Mouse (Mus musculus): Measurements from ENCODE around the gene Rgp1. TPM values are rescaled to one million over a fixed set of nuclear protein-coding genes. Genes with fewer than 3 reads are reported as not detected.

Rgp1 gene
- 26.0 and 38.7 TPM in 2 replicates for polyA plus RNA-seq (2014; fragmentation: Nextera tagmentation; extraction: Ambion mirVana)

DNA sequence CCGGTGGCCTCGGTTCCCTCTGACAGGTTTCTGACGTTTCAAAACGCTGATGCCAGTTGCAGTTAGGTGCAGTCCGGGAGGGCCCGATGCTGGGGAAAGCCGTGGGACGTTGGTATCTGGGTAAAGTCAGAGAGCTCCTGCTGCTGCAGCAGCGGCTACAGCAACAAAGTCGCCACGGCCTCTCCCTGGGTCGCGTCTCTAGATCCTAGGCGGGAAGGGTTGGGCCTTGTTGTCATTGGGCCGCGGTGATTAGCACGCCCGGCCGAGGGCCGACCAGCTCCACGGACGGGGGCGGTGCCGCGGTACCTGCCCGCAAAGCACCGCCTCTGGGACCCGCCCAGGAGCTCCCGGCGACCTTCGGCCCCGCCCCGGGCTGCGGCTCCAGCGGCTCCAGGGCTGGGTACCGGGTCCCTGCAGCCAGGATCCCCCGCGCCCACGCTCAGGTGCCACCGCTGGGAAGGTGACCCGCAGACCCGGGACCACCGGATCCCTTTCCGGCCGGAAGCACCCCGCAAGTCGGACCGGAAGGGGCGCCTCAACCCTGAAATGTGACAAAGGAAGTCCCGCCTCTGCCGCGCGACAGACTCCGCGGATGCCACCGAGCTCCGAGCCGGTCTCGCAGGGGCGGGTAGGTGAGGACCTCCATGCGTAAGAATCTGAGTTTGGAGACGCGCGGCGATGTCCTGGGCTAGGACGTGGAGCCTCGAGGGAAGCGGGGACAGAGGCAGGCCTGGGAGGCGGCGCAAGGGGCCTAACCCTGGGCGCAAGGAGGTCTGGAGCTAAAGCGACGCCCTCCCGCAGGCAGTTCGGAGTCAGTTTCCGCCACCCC is at the start of gene Rgp1, which contains the start of gene Gba2:
Rgp1 (plus strand) TSS at position 340 of the 829 bp plus-strand sequence.
Gba2 (minus strand) TSS at position 498 of the 829 bp plus-strand sequence.
- WGBS = under 1% methylated on average over 76 of the region's 76 CpGs
- ATAC-seq (replicated peaks; ENCODE audit: low FRiP score) (peak; percentile 88), DNase-seq (ENCODE audit: low spot score) (peak; percentile 89)
- H3K9me3 ChIP-seq (ENCODE audit: control insufficient read depth, low read length) = no peaks in the 10 kb centered on the region
- peaks cover 6% of the 10 kb centered on the region for H3K36me3 ChIP-seq (ENCODE audit: control insufficient read depth, insufficient read depth, low read length)
- peak within 1 kb of the TSS; percentile 90 for H3K9ac ChIP-seq (ENCODE audit: low read length)
- peak within 1 kb of the TSS; percentile 46 for H3K27ac ChIP-seq (ENCODE audit: low read depth, low read length)
- H3K4me1 ChIP-seq (replicated peaks; ENCODE audit: control insufficient read depth, insufficient read depth, low read length) = peaks cover 15% of the 10 kb centered on the region; the same call in 1 of the 2 replicates
- no peaks in the 10 kb centered on the region for H3K27me3 ChIP-seq (ENCODE audit: control insufficient read depth, insufficient read depth, low read length)
- H3K4me2 ChIP-seq (ENCODE audit: low read depth, low read length, severe bottlenecking) = peak within 1 kb of the TSS; percentile 94
- peak within 1 kb of the TSS; percentile 83 for H3K4me3 ChIP-seq (ENCODE audit: low read depth, low read length)

- ATAC-seq (replicated peaks; ENCODE audit: low FRiP score) (no peak), DNase-seq (ENCODE audit: low spot score) (no peak)
- Histone ChIP-seq H3K27ac (ENCODE audit: low read depth, low read length) (no peak overlapping the region), H3K4me2 (ENCODE audit: low read depth, low read length, severe bottlenecking) (no peak overlapping the region), H3K9ac (ENCODE audit: low read length) (no peak overlapping the region), H3K9me3 (ENCODE audit: control insufficient read depth, low read length) (no peaks in the 10 kb centered on the region), H3K27me3 (ENCODE audit: control insufficient read depth, insufficient read depth, low read length) (peaks cover 4% of the 10 kb centered on the region; the same call in 1 of the 2 replicates), H3K4me3 (ENCODE audit: low read depth, low read length) (no peak overlapping the region), H3K36me3 (ENCODE audit: control insufficient read depth, insufficient read depth, low read length) (no peaks in the 10 kb centered on the region; the same call in 1 of the 2 replicates), H3K4me1 (replicated peaks; ENCODE audit: control insufficient read depth, insufficient read depth, low read length) (no peaks in the 10 kb centered on the region)
- 81% methylated on average over 8 of the region's 8 CpGs for whole genome bisulfite sequencing
Observed at GRCm38 (mm10) chr4:43530081-43530501, 48.4 kb upstream of the Rgp1 start.

- no peak overlapping the region for H3K4me2 ChIP-seq (ENCODE audit: low read depth, low read length, severe bottlenecking)
- no peak for ATAC-seq (replicated peaks; ENCODE audit: low FRiP score)
- 35% methylated on average over 7 of the region's 7 CpGs for WGBS
- H3K36me3 ChIP-seq (ENCODE audit: control insufficient read depth, insufficient read depth, low read length) = no peaks in the 10 kb centered on the region; the same call in 1 of the 2 replicates
- H3K9ac ChIP-seq (ENCODE audit: low read length) = no peak overlapping the region
- H3K27ac ChIP-seq (ENCODE audit: low read depth, low read length) = no peak overlapping the region
- H3K4me3 ChIP-seq (ENCODE audit: low read depth, low read length) = no peak overlapping the region
- H3K9me3 ChIP-seq (ENCODE audit: control insufficient read depth, low read length) = no peaks in the 10 kb centered on the region
- H3K4me1 ChIP-seq (replicated peaks; ENCODE audit: control insufficient read depth, insufficient read depth, low read length) = no peaks in the 10 kb centered on the region
- peak; percentile 82 for DNase-seq (ENCODE audit: low spot score)
- no peaks in the 10 kb centered on the region for H3K27me3 ChIP-seq (ENCODE audit: control insufficient read depth, insufficient read depth, low read length)
Observed at GRCm38 (mm10) chr4:43530581-43530980, 47.9 kb upstream of the Rgp1 start.

DNA sequence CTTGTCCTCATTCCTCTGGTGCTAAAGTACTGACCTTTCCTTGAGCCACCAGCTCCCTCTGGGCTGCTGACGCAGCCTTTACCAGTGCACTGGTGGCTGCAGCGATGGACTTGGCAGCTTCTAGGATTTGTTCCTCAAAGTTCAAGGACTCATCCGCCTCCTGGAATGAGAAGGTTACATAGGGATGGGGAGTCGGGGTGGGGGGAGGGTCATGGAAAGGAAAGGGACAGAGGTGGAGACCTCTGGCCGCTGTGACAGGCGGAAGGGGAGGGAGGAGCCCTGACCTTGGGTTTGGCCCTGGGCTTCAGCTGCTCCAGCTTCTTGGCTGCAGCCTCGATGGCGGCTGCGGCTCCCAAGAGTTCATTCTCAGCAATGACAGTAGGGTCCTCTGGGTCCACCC is 45.2 kb upstream of the Rgp1 start:
- H3K27ac ChIP-seq (ENCODE audit: low read depth, low read length) = no peak overlapping the region
- no peaks in the 10 kb centered on the region for H3K9me3 ChIP-seq (ENCODE audit: control insufficient read depth, low read length)
- no peaks in the 10 kb centered on the region for H3K4me1 ChIP-seq (replicated peaks; ENCODE audit: control insufficient read depth, insufficient read depth, low read length)
- H3K9ac ChIP-seq (ENCODE audit: low read length) = no peak overlapping the region
- ATAC-seq (replicated peaks; ENCODE audit: low FRiP score) (no peak), DNase-seq (ENCODE audit: low spot score) (no peak)
- WGBS = 91% methylated on average over 9 of the region's 9 CpGs
- H3K27me3 ChIP-seq (ENCODE audit: control insufficient read depth, insufficient read depth, low read length) = no peaks in the 10 kb centered on the region
- H3K4me2 ChIP-seq (ENCODE audit: low read depth, low read length, severe bottlenecking) = no peak overlapping the region
- peaks cover 4% of the 10 kb centered on the region; the same call in 1 of the 2 replicates for H3K36me3 ChIP-seq (ENCODE audit: control insufficient read depth, insufficient read depth, low read length)
- no peak overlapping the region for H3K4me3 ChIP-seq (ENCODE audit: low read depth, low read length)

DNA sequence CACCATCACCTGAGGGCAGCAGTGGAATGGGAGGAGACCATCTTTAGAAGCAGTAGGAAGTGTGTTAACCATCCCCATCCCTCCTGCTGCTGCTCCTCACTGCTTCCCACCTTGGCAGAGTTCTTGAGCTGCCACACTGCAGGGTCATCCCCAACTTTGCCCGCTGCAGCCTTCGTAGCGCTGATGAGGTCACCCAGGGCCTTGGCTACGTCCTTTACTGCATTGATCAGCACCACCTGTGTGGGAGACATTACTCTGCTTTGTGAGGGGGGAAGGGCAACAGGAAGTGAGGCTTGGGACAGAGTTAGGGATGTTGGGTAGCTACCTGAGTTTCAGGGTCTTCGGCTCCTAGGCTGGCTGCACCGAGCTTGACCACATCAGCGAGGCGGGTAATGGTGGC is 42.9 kb upstream of the Rgp1 start:
- Histone ChIP-seq H3K4me2 (ENCODE audit: low read depth, low read length, severe bottlenecking) (no peak overlapping the region), H3K4me3 (ENCODE audit: low read depth, low read length) (no peak overlapping the region), H3K27ac (ENCODE audit: low read depth, low read length) (no peak overlapping the region), H3K4me1 (replicated peaks; ENCODE audit: control insufficient read depth, insufficient read depth, low read length) (no peaks in the 10 kb centered on the region), H3K36me3 (ENCODE audit: control insufficient read depth, insufficient read depth, low read length) (peaks cover 7% of the 10 kb centered on the region; the same call in 1 of the 2 replicates), H3K9ac (ENCODE audit: low read length) (no peak overlapping the region), H3K9me3 (ENCODE audit: control insufficient read depth, low read length) (no peaks in the 10 kb centered on the region), H3K27me3 (ENCODE audit: control insufficient read depth, insufficient read depth, low read length) (no peaks in the 10 kb centered on the region)
- ATAC-seq (replicated peaks; ENCODE audit: low FRiP score) (no peak), DNase-seq (ENCODE audit: low spot score) (no peak)
- 97% methylated on average over 8 of the region's 8 CpGs for WGBS

DNA sequence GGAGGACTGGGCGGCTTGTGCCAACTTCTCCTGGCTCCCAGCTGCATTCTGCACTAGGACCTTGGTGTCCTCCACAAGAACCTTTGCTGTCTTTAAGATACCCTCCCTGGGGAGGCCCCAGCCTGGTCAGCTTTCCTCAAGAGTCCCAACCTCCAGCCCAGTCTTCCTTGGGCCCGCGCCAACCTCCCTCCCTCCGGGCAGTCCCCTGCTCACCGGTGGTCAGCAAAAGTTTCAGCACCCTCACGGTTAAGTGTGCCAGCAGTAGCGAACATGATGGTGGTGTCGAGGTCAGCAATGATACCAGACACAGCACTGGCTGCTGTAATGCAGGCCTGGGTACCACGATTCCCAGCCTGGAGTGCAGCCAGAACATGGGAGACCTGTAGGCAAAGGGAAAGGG is 42.5 kb upstream of the Rgp1 start:
- DNase-seq (ENCODE audit: low spot score) = no peak
- Histone ChIP-seq H3K36me3 (ENCODE audit: control insufficient read depth, insufficient read depth, low read length) (peaks cover 7% of the 10 kb centered on the region; the same call in 1 of the 2 replicates), H3K9me3 (ENCODE audit: control insufficient read depth, low read length) (no peaks in the 10 kb centered on the region), H3K27me3 (ENCODE audit: control insufficient read depth, insufficient read depth, low read length) (no peaks in the 10 kb centered on the region), H3K4me3 (ENCODE audit: low read depth, low read length) (no peak overlapping the region), H3K9ac (ENCODE audit: low read length) (no peak overlapping the region), H3K4me1 (replicated peaks; ENCODE audit: control insufficient read depth, insufficient read depth, low read length) (no peaks in the 10 kb centered on the region), H3K4me2 (ENCODE audit: low read depth, low read length, severe bottlenecking) (no peak overlapping the region), H3K27ac (ENCODE audit: low read depth, low read length) (no peak overlapping the region)
- 97% methylated on average over 9 of the region's 9 CpGs for whole genome bisulfite sequencing
- ATAC-seq (replicated peaks; ENCODE audit: low FRiP score) = no peak

DNA sequence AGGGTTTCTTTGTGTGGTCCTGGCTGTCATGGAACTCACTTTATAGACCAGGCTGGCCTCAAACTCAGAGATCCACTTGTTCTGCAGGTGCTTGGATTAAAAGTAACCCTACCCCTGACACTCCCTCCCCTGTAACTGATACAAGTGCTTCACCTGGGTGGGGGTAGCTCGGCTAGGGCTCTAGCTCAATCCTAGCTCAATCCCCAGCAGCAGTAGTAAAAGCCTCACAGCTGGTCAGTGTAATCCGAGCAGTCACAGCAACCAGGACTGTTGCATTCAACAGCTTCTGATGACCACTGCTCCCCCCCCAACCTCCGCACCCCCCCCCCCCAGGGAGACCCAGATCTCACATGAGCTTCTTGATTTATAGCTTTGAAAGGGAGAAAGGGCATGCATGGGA is 36.5 kb upstream of the Rgp1 start:
- H3K4me1 ChIP-seq (replicated peaks; ENCODE audit: control insufficient read depth, insufficient read depth, low read length) = no peaks in the 10 kb centered on the region
- WGBS = 78% methylated on average over 3 of the region's 3 CpGs
- no peak overlapping the region for H3K4me2 ChIP-seq (ENCODE audit: low read depth, low read length, severe bottlenecking)
- peaks cover 24% of the 10 kb centered on the region; the same call in 1 of the 2 replicates for H3K36me3 ChIP-seq (ENCODE audit: control insufficient read depth, insufficient read depth, low read length)
- no peaks in the 10 kb centered on the region for H3K27me3 ChIP-seq (ENCODE audit: control insufficient read depth, insufficient read depth, low read length)
- DNase-seq (ENCODE audit: low spot score) (no peak), ATAC-seq (replicated peaks; ENCODE audit: low FRiP score) (no peak)
- no peak overlapping the region for H3K4me3 ChIP-seq (ENCODE audit: low read depth, low read length)
- H3K9ac ChIP-seq (ENCODE audit: low read length) = no peak overlapping the region
- H3K9me3 ChIP-seq (ENCODE audit: control insufficient read depth, low read length) = no peaks in the 10 kb centered on the region
- H3K27ac ChIP-seq (ENCODE audit: low read depth, low read length) = no peak overlapping the region

DNA sequence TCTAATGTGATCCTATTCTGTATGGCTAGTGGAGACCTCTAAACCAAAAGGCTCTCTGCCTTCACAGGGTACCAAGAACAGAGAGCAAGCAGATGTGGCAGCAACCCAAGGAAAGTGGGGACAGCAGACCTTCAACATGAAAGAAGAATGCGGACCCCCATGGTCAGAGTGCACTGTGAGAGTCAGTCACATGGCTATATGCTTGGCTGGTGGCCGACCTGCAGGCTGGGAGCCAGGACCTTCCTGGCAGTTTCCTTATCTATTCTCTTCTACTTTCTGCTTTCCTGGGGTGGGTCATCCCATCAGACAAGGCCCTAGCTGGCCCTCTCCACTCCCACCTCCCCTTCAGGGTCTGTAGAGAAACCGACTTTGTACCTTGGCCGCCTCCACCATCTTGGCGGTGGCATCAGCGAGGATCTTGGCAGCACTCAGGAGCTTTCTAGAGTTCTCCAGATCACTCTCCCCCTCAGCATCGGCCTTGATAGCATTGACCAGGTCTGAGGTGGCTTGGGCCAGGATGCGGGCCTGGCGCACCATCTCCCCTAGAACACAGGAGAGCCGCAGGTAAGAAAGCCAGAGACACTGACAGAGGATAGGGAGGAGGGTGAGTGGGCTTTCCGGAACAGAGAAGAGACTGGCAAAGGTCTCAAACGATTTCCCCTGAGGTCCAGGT is 32.0 kb upstream of the Rgp1 start:
- H3K9me3 ChIP-seq (ENCODE audit: control insufficient read depth, low read length) = no peaks in the 10 kb centered on the region
- no peak overlapping the region for H3K4me3 ChIP-seq (ENCODE audit: low read depth, low read length)
- no peak overlapping the region for H3K27ac ChIP-seq (ENCODE audit: low read depth, low read length)
- no peak overlapping the region for H3K9ac ChIP-seq (ENCODE audit: low read length)
- H3K36me3 ChIP-seq (ENCODE audit: control insufficient read depth, insufficient read depth, low read length) = peaks cover 32% of the 10 kb centered on the region
- DNase-seq (ENCODE audit: low spot score) = no peak
- H3K4me1 ChIP-seq (replicated peaks; ENCODE audit: control insufficient read depth, insufficient read depth, low read length) = no peaks in the 10 kb centered on the region
- H3K27me3 ChIP-seq (ENCODE audit: control insufficient read depth, insufficient read depth, low read length) = no peaks in the 10 kb centered on the region
- no peak overlapping the region for H3K4me2 ChIP-seq (ENCODE audit: low read depth, low read length, severe bottlenecking)
- 93% methylated on average over 12 of the region's 12 CpGs for WGBS
- ATAC-seq (replicated peaks; ENCODE audit: low FRiP score) = no peak

Data from forebrain, embryonic 11.5 days (tissue).